Mouse (Mus musculus): ENCODE results near the gene Grin3b.
"Not testable (repeated sequence)": the region's sequence is repeated elsewhere in the genome, so short reads cannot be mapped to it uniquely, and the experiment has no call there.

The Grin3b gene

DNA sequence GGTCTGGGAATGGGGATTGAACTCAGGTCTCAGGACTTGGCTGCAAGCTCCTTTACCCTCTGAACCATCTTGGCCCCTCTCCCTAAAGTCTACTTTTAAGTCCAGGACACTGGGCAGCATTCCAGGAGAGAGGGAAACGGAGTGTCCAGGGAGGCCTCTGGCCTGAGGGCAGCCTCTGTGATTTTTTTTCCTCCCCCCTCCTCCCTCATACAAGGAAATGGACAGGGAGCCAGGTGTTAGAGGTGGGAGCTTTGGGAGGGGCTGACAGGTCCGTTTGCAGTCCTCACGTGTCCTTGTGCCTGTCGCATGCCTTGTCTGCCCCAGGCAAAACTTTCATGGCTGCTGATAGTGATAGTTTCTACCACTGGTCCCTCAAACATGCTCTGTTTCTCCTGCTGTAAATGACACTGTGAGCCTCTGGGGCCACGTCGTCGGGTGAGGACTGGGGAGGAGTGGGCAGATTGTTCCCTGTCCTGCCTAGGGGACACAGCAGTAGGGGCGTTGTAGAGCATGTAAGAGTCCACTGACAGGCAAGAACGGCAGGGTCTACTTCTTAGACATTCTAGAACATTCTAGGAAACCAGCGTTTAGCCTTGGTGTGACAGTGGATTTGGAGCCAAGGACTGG lies 34.1 kb upstream of the Grin3b start:
- no peak for DNase-seq (ENCODE audit: low spot score)

DNA sequence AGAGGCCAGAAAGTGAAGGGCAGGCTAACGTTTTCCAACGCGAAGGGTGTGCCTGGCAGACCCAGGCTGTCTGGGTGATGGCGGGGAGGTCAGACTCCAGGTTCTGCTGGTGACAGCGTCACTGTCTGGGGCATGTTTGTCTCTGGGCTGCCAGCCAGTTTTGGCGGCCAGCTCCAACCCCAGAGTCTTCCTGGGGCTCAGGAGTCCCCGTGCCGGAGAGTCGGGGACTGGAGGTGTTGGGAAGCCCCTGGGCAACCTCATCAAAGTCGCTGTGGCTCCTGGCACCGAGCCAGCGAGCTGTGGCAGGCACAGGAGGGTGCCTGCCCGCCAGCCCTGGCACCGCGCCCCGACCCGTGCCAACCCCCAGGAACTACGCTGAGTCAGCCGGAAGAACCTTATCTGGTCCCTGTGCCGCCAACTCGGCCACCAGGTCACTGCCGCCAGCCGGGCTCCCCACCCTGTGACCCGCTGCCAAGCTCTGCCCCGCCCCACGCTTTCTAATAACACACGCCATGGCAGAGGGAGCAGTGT lies 33.5 kb upstream of the Grin3b start:
- no peak for DNase-seq (ENCODE audit: low spot score)

- no peak for DNase-seq (ENCODE audit: low spot score)
Observed at GRCm38 (mm10) chr10:79937775-79938526, 32.6 kb upstream of the Grin3b start.

DNA sequence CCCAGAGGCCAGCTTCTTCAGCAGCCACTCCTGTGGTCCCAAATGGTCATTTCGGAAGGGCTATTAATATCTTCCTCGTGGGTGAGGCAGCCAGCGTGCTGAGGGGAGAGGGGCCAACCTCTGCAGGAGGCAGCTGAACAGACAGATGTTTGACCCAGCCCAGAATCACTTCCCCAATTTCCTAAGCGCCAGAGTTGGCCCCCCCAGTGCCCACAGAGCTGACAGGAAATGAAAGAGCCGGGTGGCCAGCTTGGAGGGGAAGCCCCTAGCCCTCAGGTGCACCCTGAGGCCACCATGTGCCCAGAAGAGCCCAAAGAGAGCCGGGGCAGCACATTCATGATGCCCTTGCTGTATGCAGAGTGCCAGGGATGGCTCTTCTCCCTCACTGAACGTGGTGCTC lies 29.8 kb upstream of the Grin3b start:
- no peak for DNase-seq (ENCODE audit: low spot score)

DNA sequence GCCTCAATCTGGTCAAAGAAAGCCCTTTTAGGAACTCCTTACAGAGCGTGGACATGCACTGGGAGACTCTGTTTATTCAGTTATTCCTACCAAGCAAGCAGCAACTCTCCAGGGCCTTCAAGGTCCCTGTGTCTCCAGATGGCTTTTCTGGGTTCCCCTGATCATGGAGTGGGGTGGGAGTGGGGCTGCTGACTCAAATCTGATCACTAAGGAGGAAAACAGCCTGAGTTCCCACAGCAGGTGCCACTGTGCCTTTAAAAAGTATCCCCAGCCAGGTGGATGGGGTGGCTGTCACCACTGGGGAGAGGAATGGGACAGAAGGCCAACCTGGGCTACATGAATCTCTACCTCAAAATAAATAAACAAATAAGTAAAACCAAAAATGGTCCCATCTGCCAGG lies 27.5 kb upstream of the Grin3b start:
- DNase-seq (ENCODE audit: low spot score), result no peak

- no peak for DNase-seq (ENCODE audit: low spot score)
Observed at GRCm38 (mm10) chr10:79943471-79943901, 27.0 kb upstream of the Grin3b start.

GRCm38 (mm10) chr10:79945507-79946234 lies 24.8 kb upstream of the Grin3b start:
- no peak for DNase-seq (ENCODE audit: low spot score)

DNA sequence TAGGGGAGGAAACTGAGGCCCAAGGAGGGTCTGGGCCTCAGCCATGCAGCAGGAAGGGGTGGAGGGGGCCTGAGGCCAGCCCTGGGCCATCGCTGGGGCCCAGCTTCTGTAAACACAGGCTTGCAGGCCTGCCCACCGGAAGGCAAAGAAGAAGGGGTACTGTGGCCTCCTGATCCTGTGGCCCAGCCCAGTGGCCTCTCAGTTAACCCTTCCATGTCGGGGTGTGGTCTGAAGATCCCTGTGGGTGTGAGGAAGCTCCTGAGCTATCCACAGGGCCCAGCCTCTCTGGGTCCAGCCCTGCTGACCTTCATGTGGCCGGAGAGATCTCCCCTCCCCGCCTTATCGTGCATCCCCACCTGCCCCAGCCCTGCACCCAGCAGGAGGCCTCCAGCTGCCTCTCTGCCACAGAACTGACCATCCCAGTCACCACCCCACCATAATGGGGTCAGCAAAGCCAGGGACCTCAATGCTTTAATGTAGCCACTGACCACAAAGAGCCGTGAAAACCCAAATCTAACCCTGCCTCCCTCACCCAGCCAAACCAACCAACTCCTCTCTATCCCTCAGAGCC lies 23.7 kb upstream of the Grin3b start:
- DNase-seq (ENCODE audit: low spot score), result no peak

DNA sequence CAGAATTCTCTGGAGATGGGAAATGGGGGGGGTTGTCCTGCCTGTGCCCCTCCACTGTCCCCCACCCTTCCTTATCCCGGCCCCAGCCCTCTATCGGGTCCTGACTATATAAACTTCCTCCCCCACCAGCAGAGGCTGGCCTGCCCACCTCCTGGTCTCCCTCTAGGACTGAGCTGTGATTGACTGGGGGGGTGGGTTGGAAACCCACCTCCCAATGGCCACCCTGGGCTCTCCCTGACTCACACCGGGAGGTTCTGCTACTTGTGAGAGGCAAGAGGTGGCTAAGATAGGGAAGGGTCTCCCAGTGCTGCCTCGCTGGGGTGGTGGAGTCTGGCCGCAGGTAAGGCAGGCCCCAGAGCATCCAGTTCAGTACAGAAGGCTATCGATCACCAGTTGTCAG lies 23.0 kb upstream of the Grin3b start:
- DNase-seq (ENCODE audit: low spot score), result no peak

DNA sequence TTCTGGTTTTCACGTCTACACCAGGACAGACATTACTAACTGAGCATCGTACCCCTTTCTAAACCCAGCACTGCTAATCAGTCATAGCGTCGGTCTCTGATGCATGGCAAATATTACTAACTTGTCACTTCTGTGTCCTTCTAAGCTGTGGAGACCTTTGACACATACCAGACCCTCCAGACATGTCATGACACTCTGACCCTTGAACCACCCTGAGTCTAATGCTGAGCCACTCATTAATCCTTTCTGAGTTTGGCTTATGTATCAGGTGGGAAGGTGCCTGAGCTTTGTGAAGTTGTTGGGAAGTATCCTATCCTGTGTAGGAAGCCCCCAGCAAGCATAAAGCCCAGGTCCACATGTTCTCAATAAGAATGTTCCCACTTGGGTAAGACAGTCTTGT lies 20.6 kb upstream of the Grin3b start:
- DNase-seq (ENCODE audit: low spot score), result no peak

- no peak for DNase-seq (ENCODE audit: low spot score)
Observed at GRCm38 (mm10) chr10:79950661-79951060, 19.9 kb upstream of the Grin3b start.

DNA sequence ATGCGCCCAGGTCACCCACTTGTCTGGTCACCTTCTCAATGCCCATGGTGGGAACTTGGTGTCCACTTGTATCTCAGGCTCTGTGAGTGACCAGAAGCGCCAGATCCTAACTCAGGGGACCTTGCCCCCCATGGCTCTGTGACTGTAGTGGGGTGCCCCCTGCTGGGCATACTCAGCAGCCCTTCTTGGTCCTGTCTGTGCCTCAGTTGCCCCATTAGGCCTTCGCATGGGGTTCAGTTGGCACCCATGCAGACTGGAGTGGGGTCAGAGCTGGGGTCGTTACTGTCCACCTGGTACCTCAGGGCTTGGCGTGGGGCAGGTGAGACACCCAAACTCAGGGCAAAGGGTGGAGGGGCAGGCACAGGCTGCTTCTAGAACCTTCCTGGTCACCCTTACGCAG lies 16.6 kb upstream of the Grin3b start:
- DNase-seq (ENCODE audit: low spot score), result no peak

DNA sequence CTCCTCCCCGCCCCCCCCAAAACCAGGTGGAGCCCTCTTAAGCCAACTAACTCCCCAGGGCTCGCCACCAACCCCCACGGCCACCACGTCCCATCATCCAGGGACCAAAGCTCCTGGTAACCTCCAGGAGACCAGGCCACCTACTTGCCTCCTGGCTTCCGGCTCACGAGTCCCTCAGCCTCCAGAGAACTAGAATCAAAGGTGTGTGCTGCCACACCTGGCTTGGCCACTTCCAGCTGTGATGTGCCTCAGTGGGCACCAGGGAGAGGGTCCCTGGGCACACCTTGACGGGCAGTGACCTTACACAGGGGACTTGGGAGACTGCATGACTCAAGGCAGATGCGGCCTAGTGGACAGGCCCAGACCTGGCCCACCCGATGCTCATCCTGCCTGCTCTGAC lies 14.8 kb upstream of the Grin3b start:
- DNase-seq (ENCODE audit: low spot score), result no peak

- DNase-seq (ENCODE audit: low spot score), result no peak
Observed at GRCm38 (mm10) chr10:79956643-79957154, 13.8 kb upstream of the Grin3b start.

DNA sequence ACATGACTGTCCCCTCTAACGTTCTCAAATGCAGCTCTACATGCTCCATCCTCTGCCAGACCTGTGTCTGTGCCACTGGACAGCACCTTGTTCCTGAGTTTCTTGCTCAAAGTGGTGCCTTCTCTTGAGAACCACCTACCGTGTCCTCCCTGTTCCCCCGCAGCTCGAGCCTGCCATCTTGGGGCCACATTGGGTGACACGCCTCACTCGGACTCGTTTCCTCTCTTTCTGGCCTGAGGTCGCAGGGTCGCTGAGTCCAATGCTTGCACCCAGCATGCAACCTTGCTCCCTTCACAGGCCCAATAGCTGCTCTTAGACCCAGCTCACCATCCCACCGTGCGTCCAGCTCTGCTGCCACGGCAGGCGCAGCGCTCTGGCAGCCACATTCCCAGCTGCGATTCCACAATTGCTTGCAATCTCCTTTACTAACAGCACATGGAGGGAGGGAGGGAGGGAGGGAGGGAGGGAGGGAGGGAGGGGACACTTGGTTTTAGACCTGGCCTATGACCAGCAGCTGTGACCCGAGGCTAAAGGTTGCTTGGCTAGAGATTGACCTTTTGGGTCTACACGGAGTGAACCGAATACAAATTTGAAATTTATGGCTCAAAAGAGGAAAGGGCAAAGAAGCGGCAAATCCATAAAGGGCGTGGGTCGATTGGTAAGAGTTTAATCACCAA lies 12.2 kb upstream of the Grin3b start:
- peak; percentile 62 for DNase-seq (ENCODE audit: low spot score)

DNA sequence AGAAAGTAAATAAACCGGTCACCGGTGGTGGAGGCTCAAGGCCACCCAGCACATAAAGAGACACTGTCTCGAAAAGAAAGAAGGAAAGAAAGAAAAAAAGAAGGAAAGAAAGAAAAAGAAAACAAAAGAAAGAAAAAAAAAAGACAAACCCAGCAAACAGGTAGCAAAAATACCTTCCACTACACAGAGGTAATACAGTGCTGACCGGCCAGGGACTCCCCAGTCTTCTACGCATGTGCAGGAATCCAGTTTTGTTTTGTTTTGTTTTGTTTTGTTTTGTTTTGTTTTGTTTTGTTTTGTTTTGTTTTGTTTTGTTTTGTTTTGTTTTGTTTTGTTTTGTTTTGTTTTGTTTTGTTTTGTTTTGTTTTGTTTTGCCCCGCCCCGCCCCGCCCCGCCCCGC lies 11.1 kb upstream of the Grin3b start:
- not testable (repeated sequence) for DNase-seq (ENCODE audit: low spot score)

GRCm38 (mm10) chr10:79959847-79960601 lies 10.5 kb upstream of the Grin3b start, which contains the start of gene Wdr18:
Gene Wdr18 (plus strand): TSS chr10:79960152.
- DNase-seq (ENCODE audit: low spot score), result peak; percentile 100

DNA sequence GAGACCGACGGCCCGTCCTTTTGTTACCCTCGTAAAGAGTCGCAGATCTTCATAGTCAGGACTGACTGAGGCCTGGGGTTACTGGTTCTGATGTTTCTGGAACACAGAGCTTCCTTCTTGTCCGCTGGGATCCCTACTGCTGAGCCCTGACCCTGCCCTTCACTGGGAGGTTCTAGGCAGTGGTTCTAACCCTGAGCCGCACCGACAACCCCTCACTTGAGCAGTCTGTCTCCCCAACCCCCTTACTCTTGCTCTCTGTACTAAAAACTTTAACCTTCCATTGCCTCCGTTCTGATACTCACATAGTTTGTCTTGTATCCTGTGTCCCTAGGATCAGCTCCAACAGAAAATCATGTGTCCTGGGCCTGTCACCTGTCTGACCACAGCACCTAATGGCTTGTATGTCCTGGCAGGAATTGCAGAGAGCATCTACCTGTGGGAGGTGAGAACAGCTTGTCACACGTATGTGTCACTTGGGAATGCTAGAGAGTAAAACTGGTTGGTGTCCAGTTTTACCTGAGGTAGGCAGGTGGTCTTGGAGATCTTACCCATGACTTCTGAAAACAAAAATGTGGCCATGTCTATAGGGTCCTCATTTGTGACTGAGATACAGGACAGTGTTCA lies 9.7 kb upstream of the Grin3b start:
- no peak for DNase-seq (ENCODE audit: low spot score)

DNA sequence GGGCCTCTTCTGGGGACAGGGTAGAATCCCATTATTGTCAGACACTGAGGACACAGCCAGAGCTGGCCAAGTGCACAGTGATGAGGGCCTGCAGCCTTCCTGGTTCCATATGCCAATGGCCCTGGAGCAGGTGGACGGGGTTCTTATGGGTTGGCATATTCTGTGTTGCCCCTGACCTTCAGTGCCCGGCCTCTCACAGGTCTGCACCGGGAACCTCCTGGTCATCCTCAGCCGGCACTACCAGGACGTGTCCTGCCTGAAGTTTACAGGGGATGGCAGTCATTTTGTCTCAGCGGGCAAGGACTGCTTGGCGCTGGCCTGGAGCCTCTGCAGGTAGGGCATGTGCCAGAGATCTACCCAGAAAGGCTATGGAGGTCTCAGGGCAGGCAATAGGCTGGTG lies 5.8 kb upstream of the Grin3b start:
- DNase-seq (ENCODE audit: low spot score), result no peak

DNA sequence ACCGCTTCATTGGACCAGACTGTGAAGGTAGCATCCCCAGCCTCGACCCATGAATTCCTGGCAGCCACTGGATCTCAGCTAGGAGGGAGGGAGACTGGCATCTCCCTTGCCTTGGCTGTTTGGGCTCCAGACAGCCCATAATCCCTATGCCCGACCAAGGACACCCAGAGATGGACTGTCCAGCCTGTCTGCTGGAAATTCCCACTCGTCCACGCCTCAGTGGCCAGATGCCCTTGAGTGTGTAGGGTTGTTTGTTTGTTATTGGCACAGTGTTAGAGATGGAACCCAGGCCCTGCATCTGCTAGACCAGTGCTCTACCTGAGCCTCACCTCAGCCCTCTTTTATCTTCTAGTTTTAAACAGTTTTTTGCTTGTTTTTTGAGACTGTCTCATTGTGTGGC lies 5.2 kb upstream of the Grin3b start:
- DNase-seq (ENCODE audit: low spot score), result no peak

Measured in c-Kit-positive CD71-positive TER-119-positive erythroid progenitor cells, embryonic 14.5 days (primary cell).